Mouse (Mus musculus): ENCODE data around the gene Col6a4.

GRCm38 (mm10) chr9:105967976-105968375, 128.6 kb downstream of the Col6a4 start:
- TF ChIP-seq CTCF (IDR thresholded peaks at IDR 0.05; ENCODE audit: extremely low read depth, insufficient read depth, low read length), result no peak
- no peak for TF ChIP-seq POLR2A (IDR thresholded peaks at IDR 0.05; ENCODE audit: extremely low read depth, insufficient read depth, low read length)

All from cortical plate, adult 2 months (tissue).